In the genomic region with DNA sequence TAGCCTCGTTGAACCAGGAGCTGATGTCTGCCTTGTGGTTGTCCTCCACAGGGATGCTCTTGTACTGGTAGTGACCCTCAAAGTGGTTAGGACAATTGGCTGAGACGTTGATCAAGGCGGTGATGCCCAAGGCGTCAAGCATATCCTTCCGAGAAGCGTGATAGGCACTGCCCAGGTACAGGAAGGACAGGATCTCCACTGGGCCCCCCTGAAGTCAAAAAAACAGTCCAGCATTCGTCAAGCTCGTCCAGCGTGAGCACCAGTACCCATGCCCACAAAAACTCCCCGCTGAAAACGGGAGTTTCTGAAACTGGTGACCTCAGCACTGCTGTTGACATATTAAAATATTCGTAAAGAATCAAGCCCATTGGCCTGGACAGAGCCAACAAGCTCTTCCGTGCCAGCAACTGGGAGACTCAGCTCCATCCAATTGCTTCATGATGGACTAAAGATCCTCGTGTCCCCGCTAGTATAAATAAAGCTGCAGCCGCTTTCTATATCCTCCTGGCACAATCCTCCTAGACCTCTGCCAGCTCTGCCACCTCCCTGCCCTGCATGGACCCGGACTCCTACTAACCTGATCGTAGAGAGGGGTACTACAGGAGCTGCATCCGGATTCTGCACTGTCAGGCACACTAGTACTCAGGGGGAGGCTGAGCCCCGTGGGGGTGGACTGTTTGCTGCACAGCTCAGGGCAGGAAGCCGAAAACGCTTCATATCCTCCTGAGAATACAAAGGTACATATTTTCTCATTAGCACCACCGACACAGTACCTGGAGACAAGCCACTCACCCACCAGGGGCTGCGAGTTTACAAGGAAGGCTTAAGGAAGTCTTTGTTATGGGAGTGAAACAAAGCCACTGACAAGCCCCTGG, we compare ENCODE assay signal across 8 mouse cellular contexts. TPM values are rescaled to one million over a fixed set of nuclear protein-coding genes. Genes with fewer than 3 reads are reported as not detected.
A peak's percentile ranks its signal among the peaks of the same experiment; 100 is the strongest.
DNase-seq lines count a peak whose midpoint lies in the region; ATAC-seq and TF ChIP-seq lines count a peak whose summit lies in the region.

No protein-coding gene starts in this region.

- no peaks in the 10 kb centered on the region for H3K27me3 ChIP-seq in testis, adult 2 months (ENCODE audit: control insufficient read depth, insufficient read depth, low read length)
- no peaks in the 10 kb centered on the region for H3K27me3 ChIP-seq in intestine, postnatal 0 days (replicated peaks; ENCODE audit: control insufficient read depth, insufficient read depth, low read length)
- no peaks in the 10 kb centered on the region for H3K27me3 ChIP-seq in liver, embryonic 15.5 days
- H3K27me3 ChIP-seq in neural tube, embryonic 12.5 days (replicated peaks): 0 out of 2 replicates have a peak, but pooled peaks cover 3% of the 10 kb centered on the region

- peaks cover 19% of the 10 kb centered on the region for H3K4me1 ChIP-seq in testis, adult 2 months (ENCODE audit: control insufficient read depth, insufficient read depth, low read length)
- peaks cover 6% of the 10 kb centered on the region for H3K4me1 ChIP-seq in cortical plate, adult 2 months (ENCODE audit: control insufficient read depth, insufficient read depth, low read length)
- 0 out of 2 replicates have a peak, but pooled peaks cover 10% of the 10 kb centered on the region for H3K4me1 ChIP-seq in intestine, postnatal 0 days (replicated peaks; ENCODE audit: control insufficient read depth, insufficient read depth, low read length)
- H3K4me1 ChIP-seq in liver, embryonic 15.5 days (replicated peaks): peaks cover 84% of the 10 kb centered on the region
- H3K4me1 ChIP-seq in neural tube, embryonic 12.5 days: peaks cover 44% of the 10 kb centered on the region

- WGBS in intestine, postnatal 0 days: 27% methylated on average over 24 of the region's 24 CpGs
- 29% methylated on average over 24 of the region's 24 CpGs for WGBS in liver, embryonic 15.5 days (ENCODE audit: insufficient replicate concordance)
- WGBS in neural tube, embryonic 12.5 days: 26% methylated on average over 24 of the region's 24 CpGs

- TF ChIP-seq POLR2A in testis, adult 2 months (IDR thresholded peaks at IDR 0.05; ENCODE audit: control insufficient read depth, low read depth, low read length): no peak
- peak; percentile 41; the same call in 1 of the 2 replicates for TF ChIP-seq POLR2A in cortical plate, adult 2 months (IDR thresholded peaks at IDR 0.05; ENCODE audit: extremely low read depth, insufficient read depth, low read length)

- peak overlapping the region; percentile 91 for H3K4me2 ChIP-seq in intestine, postnatal 0 days (replicated peaks; ENCODE audit: low read depth)
- peak overlapping the region; percentile 91 for H3K4me2 ChIP-seq in liver, embryonic 15.5 days
- peak overlapping the region; percentile 77 for H3K4me2 ChIP-seq in neural tube, embryonic 12.5 days (replicated peaks)

- peak overlapping the region; percentile 90 for H3K4me3 ChIP-seq in testis, adult 2 months (ENCODE audit: control insufficient read depth, low read depth, low read length)
- peak overlapping the region; percentile 82 for H3K4me3 ChIP-seq in cortical plate, adult 2 months (ENCODE audit: insufficient read depth, low read length)
- H3K4me3 ChIP-seq in intestine, postnatal 0 days (ENCODE audit: low read depth, low read length): peak overlapping the region; percentile 52
- H3K4me3 ChIP-seq in liver, embryonic 15.5 days (replicated peaks): peak overlapping the region; percentile 82
- peak overlapping the region; percentile 80 for H3K4me3 ChIP-seq in neural tube, embryonic 12.5 days

- peak overlapping the region; percentile 84 for H3K9ac ChIP-seq in intestine, postnatal 0 days (ENCODE audit: low read depth, low read length)
- peak overlapping the region; percentile 97 for H3K9ac ChIP-seq in liver, embryonic 15.5 days
- peak overlapping the region; percentile 90 for H3K9ac ChIP-seq in neural tube, embryonic 12.5 days

- no peaks in the 10 kb centered on the region for H3K36me3 ChIP-seq in testis, adult 2 months (ENCODE audit: control insufficient read depth, insufficient read depth, low read length)
- no peaks in the 10 kb centered on the region for H3K36me3 ChIP-seq in intestine, postnatal 0 days (ENCODE audit: control insufficient read depth, insufficient read depth)
- peaks cover 34% of the 10 kb centered on the region for H3K36me3 ChIP-seq in liver, embryonic 15.5 days (replicated peaks)
- H3K36me3 ChIP-seq in neural tube, embryonic 12.5 days: peaks cover 6% of the 10 kb centered on the region; the same call in 1 of the 2 replicates

- no peak for ATAC-seq in intestine, postnatal 0 days
- 0 out of 2 replicates have a peak, but pooled peaks have one; percentile 7 for ATAC-seq in liver, embryonic 15.5 days (ENCODE audit: insufficient read depth)
- no peak for ATAC-seq in neural tube, embryonic 12.5 days (ENCODE audit: low FRiP score, low read depth)

- peak overlapping the region; percentile 75 for H3K27ac ChIP-seq in testis, adult 2 months (ENCODE audit: control insufficient read depth, insufficient read depth, low read depth, low read length)
- H3K27ac ChIP-seq in cortical plate, adult 2 months (ENCODE audit: insufficient read depth, low read length): peak overlapping the region; percentile 99
- peak overlapping the region; percentile 99 for H3K27ac ChIP-seq in intestine, postnatal 0 days (ENCODE audit: low read depth, low read length)
- peak overlapping the region; percentile 100 for H3K27ac ChIP-seq in liver, embryonic 15.5 days (replicated peaks)
- H3K27ac ChIP-seq in neural tube, embryonic 12.5 days: peak overlapping the region; percentile 96

- no peaks in the 10 kb centered on the region for H3K9me3 ChIP-seq in intestine, postnatal 0 days (ENCODE audit: control insufficient read depth)
- no peaks in the 10 kb centered on the region for H3K9me3 ChIP-seq in liver, embryonic 15.5 days (replicated peaks)
- H3K9me3 ChIP-seq in neural tube, embryonic 12.5 days: no peaks in the 10 kb centered on the region

- DNase-seq in testis, postnatal 10 days (ENCODE audit: low spot score): no peak
- DNase-seq in gonadal fat pad, adult 2 months (ENCODE audit: low read depth): peak; percentile 38
- no peak for DNase-seq in ovary, postnatal 14 days (ENCODE audit: low spot score)

- TF ChIP-seq CTCF in testis, adult 2 months (IDR thresholded peaks at IDR 0.05; ENCODE audit: control insufficient read depth, insufficient read depth, insufficient replicate concordance, low read depth, low read length): no peak
- no peak for TF ChIP-seq CTCF in cortical plate, adult 2 months (IDR thresholded peaks at IDR 0.05; ENCODE audit: extremely low read depth, insufficient read depth, low read length)
- TF ChIP-seq CTCF in intestine, postnatal 0 days (IDR thresholded peaks at IDR 0.05; ENCODE audit: low read depth): no peak

RNA-seq across cellular contexts. Expression of gene Ergic1, which starts 54.1 kb away (rescaled TPM):
- polyA plus RNA-seq in testis, adult 2 months (2012; rRNA removed): 115 and 122 TPM in 2 replicates
- polyA plus RNA-seq in cortical plate, adult 2 months (2012; rRNA removed): 140 and 143 TPM in 2 replicates
- 298 and 337 TPM in 2 replicates for polyA plus RNA-seq in gonadal fat pad, adult 2 months (2012; rRNA removed)
- 48.6 TPM in 2 replicates for polyA plus RNA-seq in intestine, postnatal 0 days (2015; fragmentation: Nextera tagmentation; extraction: Ambion mirVana)
- 33.8 and 35.7 TPM in 2 replicates for polyA plus RNA-seq in liver, embryonic 15.5 days (2015; fragmentation: Nextera tagmentation; extraction: Ambion mirVana)
- 85.1 and 86.8 TPM in 2 replicates for polyA plus RNA-seq in neural tube, embryonic 12.5 days (2016; fragmentation: Nextera tagmentation; extraction: Ambion mirVana)

RNA-seq across cellular contexts. Expression of gene Dusp1, which starts 54.7 kb away (rescaled TPM):
- 19.7 and 24.5 TPM in 2 replicates for polyA plus RNA-seq in testis, adult 2 months (2012; rRNA removed)
- polyA plus RNA-seq in cortical plate, adult 2 months (2012; rRNA removed): 51.0 and 71.1 TPM in 2 replicates
- polyA plus RNA-seq in gonadal fat pad, adult 2 months (2012; rRNA removed): 61.6 and 85.9 TPM in 2 replicates
- 18.9 and 19.4 TPM in 2 replicates for polyA plus RNA-seq in intestine, postnatal 0 days (2015; fragmentation: Nextera tagmentation; extraction: Ambion mirVana)
- 29.6 and 31.2 TPM in 2 replicates for polyA plus RNA-seq in liver, embryonic 15.5 days (2015; fragmentation: Nextera tagmentation; extraction: Ambion mirVana)
- 33.6 and 36.8 TPM in 2 replicates for polyA plus RNA-seq in neural tube, embryonic 12.5 days (2016; fragmentation: Nextera tagmentation; extraction: Ambion mirVana)
